16 mouse cellular contexts compared by ENCODE assay signal in genomic region chr14:22074229-22074628, GRCm38 (mm10). TPM values are rescaled to one million over a fixed set of nuclear protein-coding genes. Genes with fewer than 3 reads are reported as not detected.
A peak's percentile ranks its signal among the peaks of the same experiment; 100 is the strongest.
DNase-seq lines count a peak whose midpoint lies in the region; ATAC-seq lines count a peak whose summit lies in the region.
"Had no signal": no experiment of that assay in that cellular context is flagged by ENCODE, and none has a peak within 500 bp of the region (broad histone marks: within the 10 kb centered on the region; RNA-seq: fewer than 3 reads in every experiment).

No protein-coding gene starts in this region.

- no peak for ATAC-seq in embryonic facial prominence, embryonic 13.5 days (ENCODE audit: insufficient number of reproducible peaks, insufficient read depth, low FRiP score, low TSS enrichment, low read depth)
- ATAC-seq in forebrain, embryonic 14.5 days: no peak
- 0 out of 2 replicates have a peak, but pooled peaks have one; percentile 28 for ATAC-seq in midbrain, embryonic 16.5 days
- ATAC-seq: liver, embryonic 12.5 days had no signal

- WGBS in embryonic facial prominence, embryonic 13.5 days: 18% methylated on average over 16 of the region's 16 CpGs
- WGBS in forebrain, embryonic 14.5 days: 13% methylated on average over 16 of the region's 16 CpGs
- 22% methylated on average over 16 of the region's 16 CpGs for WGBS in limb, embryonic 10.5 days
- WGBS in midbrain, embryonic 16.5 days: 12% methylated on average over 16 of the region's 16 CpGs

- H3K9ac ChIP-seq in embryonic facial prominence, embryonic 13.5 days: no peak overlapping the region
- 0 out of 2 replicates have a peak overlapping the region, but pooled peaks have one; percentile 18 for H3K9ac ChIP-seq in forebrain, embryonic 14.5 days (ENCODE audit: low read length)
- H3K9ac ChIP-seq in midbrain, embryonic 16.5 days (ENCODE audit: low read depth, low read length): no peak overlapping the region
- H3K9ac ChIP-seq: liver, embryonic 12.5 days had no signal

- H3K27me3 ChIP-seq in embryonic facial prominence, embryonic 13.5 days: no peaks in the 10 kb centered on the region; the same call in 1 of the 2 replicates
- no peaks in the 10 kb centered on the region for H3K27me3 ChIP-seq in forebrain, embryonic 14.5 days (replicated peaks; ENCODE audit: control insufficient read depth, insufficient read depth, low read length)
- H3K27me3 ChIP-seq in limb, embryonic 10.5 days (ENCODE audit: low read depth, poor library complexity, severe bottlenecking): peaks cover 90% of the 10 kb centered on the region
- peaks cover 3% of the 10 kb centered on the region for H3K27me3 ChIP-seq in midbrain, embryonic 16.5 days (ENCODE audit: control insufficient read depth, insufficient read depth, low read depth, low read length)
- H3K27me3 ChIP-seq: liver, embryonic 12.5 days had no signal

- H3K27ac ChIP-seq in embryonic facial prominence, embryonic 13.5 days: no peak overlapping the region
- no peak overlapping the region for H3K27ac ChIP-seq in forebrain, embryonic 14.5 days (ENCODE audit: low read depth, low read length)
- no peak overlapping the region for H3K27ac ChIP-seq in limb, embryonic 10.5 days
- no peak overlapping the region for H3K27ac ChIP-seq in midbrain, embryonic 16.5 days (ENCODE audit: low read length)
- H3K27ac ChIP-seq: liver, embryonic 12.5 days had no signal

- H3K9me3 ChIP-seq in embryonic facial prominence, embryonic 13.5 days: no peaks in the 10 kb centered on the region
- H3K9me3 ChIP-seq in forebrain, embryonic 14.5 days (replicated peaks; ENCODE audit: control insufficient read depth, low read length): no peaks in the 10 kb centered on the region
- no peaks in the 10 kb centered on the region for H3K9me3 ChIP-seq in limb, embryonic 10.5 days (replicated peaks)
- H3K9me3 ChIP-seq in midbrain, embryonic 16.5 days (replicated peaks; ENCODE audit: control insufficient read depth, low read length, poor library complexity, severe bottlenecking): no peaks in the 10 kb centered on the region
- H3K9me3 ChIP-seq: liver, embryonic 12.5 days had no signal

- DNase-seq in forebrain, embryonic 14.5 days (ENCODE audit: low spot score): no peak
- peak; percentile 45 for DNase-seq in limb, embryonic 10.5 days (ENCODE audit: low spot score)
- no peak for DNase-seq in adrenal gland, postnatal 36 days
- DNase-seq in frontal cortex, postnatal 10 days (ENCODE audit: low spot score in 2 of 2): no peak
- no peak for DNase-seq in B cell, adult 2 months
- no peak for DNase-seq in left cerebral cortex, adult 18-20 months (ENCODE audit: low spot score in 2 of 2)
- DNase-seq: cerebellum, adult 2 months; heart, postnatal 14 days; kidney, adult 2 months; layer of hippocampus, adult 9-11 months; lung, postnatal 14 days; thymus, adult 18-20 months had no signal

- H3K36me3 ChIP-seq in embryonic facial prominence, embryonic 13.5 days: no peaks in the 10 kb centered on the region
- no peaks in the 10 kb centered on the region for H3K36me3 ChIP-seq in forebrain, embryonic 14.5 days (ENCODE audit: control insufficient read depth, insufficient read depth, low read length)
- no peaks in the 10 kb centered on the region for H3K36me3 ChIP-seq in limb, embryonic 10.5 days
- no peaks in the 10 kb centered on the region for H3K36me3 ChIP-seq in midbrain, embryonic 16.5 days (ENCODE audit: control insufficient read depth, insufficient read depth, low read length)
- H3K36me3 ChIP-seq: liver, embryonic 12.5 days had no signal

- peaks cover 7% of the 10 kb centered on the region; the same call in 1 of the 2 replicates for H3K4me1 ChIP-seq in embryonic facial prominence, embryonic 13.5 days
- H3K4me1 ChIP-seq in forebrain, embryonic 14.5 days (ENCODE audit: control insufficient read depth, insufficient read depth, low read length): peaks cover 4% of the 10 kb centered on the region; the same call in 1 of the 2 replicates
- H3K4me1 ChIP-seq in limb, embryonic 10.5 days: peaks cover 21% of the 10 kb centered on the region
- peaks cover 9% of the 10 kb centered on the region for H3K4me1 ChIP-seq in midbrain, embryonic 16.5 days (ENCODE audit: control insufficient read depth, insufficient read depth, low read length)
- H3K4me1 ChIP-seq: liver, embryonic 12.5 days had no signal

- peak overlapping the region; percentile 11; the same call in 1 of the 2 replicates for H3K4me3 ChIP-seq in embryonic facial prominence, embryonic 13.5 days
- H3K4me3 ChIP-seq in forebrain, embryonic 14.5 days (ENCODE audit: low read depth, low read length): no peak overlapping the region
- no peak overlapping the region for H3K4me3 ChIP-seq in limb, embryonic 10.5 days
- no peak overlapping the region for H3K4me3 ChIP-seq in midbrain, embryonic 16.5 days (ENCODE audit: low read depth, low read length)
- H3K4me3 ChIP-seq: liver, embryonic 12.5 days; myocyte had no signal

- peak overlapping the region; percentile 43 for H3K4me2 ChIP-seq in embryonic facial prominence, embryonic 13.5 days
- peak overlapping the region; percentile 31 for H3K4me2 ChIP-seq in forebrain, embryonic 14.5 days (ENCODE audit: low read length)
- peak overlapping the region; percentile 50 for H3K4me2 ChIP-seq in midbrain, embryonic 16.5 days (ENCODE audit: low read length)
- H3K4me2 ChIP-seq: liver, embryonic 12.5 days had no signal

RNA-seq across cellular contexts. Expression of gene Lrmda, which starts 54.7 kb away (rescaled TPM):
- polyA plus RNA-seq in embryonic facial prominence, embryonic 13.5 days (2015; fragmentation: Nextera tagmentation; extraction: Ambion mirVana): 0.52 and 1.2 TPM in 2 replicates
- 0.31 TPM in 1 of 2 replicates, not detected in the other for polyA plus RNA-seq in forebrain, embryonic 14.5 days (2014; fragmentation: Nextera tagmentation; extraction: Ambion mirVana)
- 0.48 and 0.51 TPM in 2 replicates for polyA plus RNA-seq in limb, embryonic 10.5 days (2016; fragmentation: Nextera tagmentation; extraction: Ambion mirVana)
- polyA plus RNA-seq in midbrain, embryonic 16.5 days (2015; fragmentation: Nextera tagmentation; extraction: Ambion mirVana): 0.34 TPM in 1 of 2 replicates, not detected in the other
- 1 to 10 TPM; 5.2 to 7.2 TPM for total RNA-seq in adrenal gland, postnatal 36 days (2021)
- total RNA-seq in left cerebral cortex, adult 18-20 months (2021): 1 to 10 TPM; 1.4 to 1.7 TPM
